Mouse (Mus musculus) liver, embryonic 14.5 days (tissue): ENCODE measurements around the gene Mff.

Source experiments
- CTCF ChIP-seq: IDR thresholded peaks from 2 replicates; pipeline ENCODE4 v1.5.1; 2016; ENCODE audit warnings: antibody characterized with exemption, low read depth, control low read depth
- EP300 ChIP-seq: IDR thresholded peaks from 2 replicates; pipeline ENCODE4 v1.6.1; 2016; ENCODE audit warnings: antibody characterized with exemption, low read depth

- TF ChIP-seq CTCF = peak; percentile 72
- TF ChIP-seq EP300 = no peak
Observed at GRCm38 (mm10) chr1:82759520-82759919, 34.8 kb downstream of the Mff start.
